Mouse (Mus musculus): ENCODE measurements around the gene Limk2. TPM values are rescaled to one million over a fixed set of nuclear protein-coding genes. Genes with fewer than 3 reads are reported as not detected.
A peak's percentile ranks its signal among the peaks of the same experiment; 100 is the strongest.

Limk2 gene
- polyA plus RNA-seq, 1 experiment from 2014 or later = 69.1 TPM

GRCm38 (mm10) chr11:3330991-3331750, 77.8 kb downstream of the Limk2 start:
- Histone ChIP-seq H3K4me1 (peaks cover 24% of the 10 kb centered on the region), H3K27me3 (no peaks in the 10 kb centered on the region), H3K9me3 (no peaks in the 10 kb centered on the region), H3K27ac (peak overlapping the region; percentile 75; the same call in 1 of the 2 replicates), H3K36me3 (no peaks in the 10 kb centered on the region), H3K4me3 (peak overlapping the region; percentile 43), H3K9ac (peak overlapping the region; percentile 46), H3K4me2 (replicated peaks) (peak overlapping the region; percentile 92)
- no peak for ATAC-seq (ENCODE audit: insufficient number of reproducible peaks, insufficient read depth, low FRiP score, low TSS enrichment)
- 2% methylated on average over 14 of the region's 14 CpGs for WGBS

- WGBS = under 1% methylated on average over 9 of the region's 9 CpGs
- Histone ChIP-seq H3K36me3 (no peaks in the 10 kb centered on the region), H3K4me2 (replicated peaks) (peak overlapping the region; percentile 92), H3K4me1 (peaks cover 24% of the 10 kb centered on the region), H3K9ac (peak overlapping the region; percentile 46), H3K9me3 (no peaks in the 10 kb centered on the region), H3K4me3 (peak overlapping the region; percentile 43), H3K27me3 (no peaks in the 10 kb centered on the region), H3K27ac (peak overlapping the region; percentile 75)
- ATAC-seq (ENCODE audit: insufficient number of reproducible peaks, insufficient read depth, low FRiP score, low TSS enrichment) = no peak
Measured at GRCm38 (mm10) chr11:3330566-3330965, 78.4 kb downstream of the Limk2 start.

- peak within 1 kb of the TSS; percentile 92 for H3K4me2 ChIP-seq (replicated peaks)
- no peaks in the 10 kb centered on the region for H3K36me3 ChIP-seq
- H3K4me1 ChIP-seq = peaks cover 22% of the 10 kb centered on the region
- no peaks in the 10 kb centered on the region for H3K9me3 ChIP-seq
- no peak for ATAC-seq (ENCODE audit: insufficient number of reproducible peaks, insufficient read depth, low FRiP score, low TSS enrichment)
- H3K9ac ChIP-seq = peak within 1 kb of the TSS; percentile 46
- H3K27me3 ChIP-seq = no peaks in the 10 kb centered on the region
- peak within 1 kb of the TSS; percentile 43 for H3K4me3 ChIP-seq
- peak within 1 kb of the TSS; percentile 75 for H3K27ac ChIP-seq
Measured at GRCm38 (mm10) chr11:3329891-3330451, 79.0 kb downstream of the Limk2 start, which contains the start of gene Pik3ip1. Gene Pik3ip1 (plus strand): TSS chr11:3330401.

- Histone ChIP-seq H3K4me3 (no peak overlapping the region), H3K9ac (no peak overlapping the region), H3K9me3 (no peaks in the 10 kb centered on the region), H3K27me3 (no peaks in the 10 kb centered on the region), H3K27ac (no peak overlapping the region), H3K36me3 (no peaks in the 10 kb centered on the region), H3K4me1 (peaks cover 20% of the 10 kb centered on the region), H3K4me2 (replicated peaks) (no peak overlapping the region)
- WGBS = 76% methylated on average over 11 of the region's 11 CpGs
- ATAC-seq (ENCODE audit: insufficient number of reproducible peaks, insufficient read depth, low FRiP score, low TSS enrichment) = no peak
Measured at GRCm38 (mm10) chr11:3328806-3329775, 79.9 kb downstream of the Limk2 start.

- no peak overlapping the region for H3K4me3 ChIP-seq
- H3K9me3 ChIP-seq = no peaks in the 10 kb centered on the region
- ATAC-seq (ENCODE audit: insufficient number of reproducible peaks, insufficient read depth, low FRiP score, low TSS enrichment) = no peak
Measured at GRCm38 (mm10) chr11:3328271-3328670, 80.7 kb downstream of the Limk2 start.

GRCm38 (mm10) chr11:3318286-3318685, 90.7 kb downstream of the Limk2 start:
- Histone ChIP-seq H3K9ac (no peak overlapping the region), H3K4me2 (replicated peaks) (no peak overlapping the region), H3K27me3 (no peaks in the 10 kb centered on the region), H3K9me3 (no peaks in the 10 kb centered on the region), H3K36me3 (0 out of 2 replicates have a peak, but pooled peaks cover 4% of the 10 kb centered on the region), H3K4me1 (no peaks in the 10 kb centered on the region), H3K4me3 (no peak overlapping the region), H3K27ac (no peak overlapping the region)
- WGBS = 90% methylated on average over 3 of the region's 3 CpGs
- no peak for ATAC-seq (ENCODE audit: insufficient number of reproducible peaks, insufficient read depth, low FRiP score, low TSS enrichment)

More at GRCm38 (mm10) chr11:3328271-3328670, 80.7 kb downstream of the Limk2 start:
- no peaks in the 10 kb centered on the region for H3K36me3 ChIP-seq
- no peak overlapping the region for H3K27ac ChIP-seq
- no peak overlapping the region for H3K4me2 ChIP-seq (replicated peaks)
- 77% methylated on average over 5 of the region's 5 CpGs for WGBS
- H3K27me3 ChIP-seq = no peaks in the 10 kb centered on the region
- no peak overlapping the region for H3K9ac ChIP-seq
- H3K4me1 ChIP-seq = peaks cover 20% of the 10 kb centered on the region

- Histone ChIP-seq H3K4me3 (no peak overlapping the region), H3K27ac (no peak overlapping the region), H3K4me1 (no peaks in the 10 kb centered on the region), H3K36me3 (peaks cover 36% of the 10 kb centered on the region), H3K9me3 (no peaks in the 10 kb centered on the region), H3K4me2 (replicated peaks) (no peak overlapping the region), H3K9ac (no peak overlapping the region), H3K27me3 (no peaks in the 10 kb centered on the region)
- 26% methylated on average over 2 of the region's 2 CpGs for WGBS
- ATAC-seq (ENCODE audit: insufficient number of reproducible peaks, insufficient read depth, low FRiP score, low TSS enrichment) = no peak
Measured at GRCm38 (mm10) chr11:3314148-3314547, 94.8 kb downstream of the Limk2 start.

GRCm38 (mm10) chr11:3313294-3313693, 95.7 kb downstream of the Limk2 start:
- no peak overlapping the region for H3K27ac ChIP-seq
- H3K9me3 ChIP-seq = no peaks in the 10 kb centered on the region
- no peaks in the 10 kb centered on the region for H3K27me3 ChIP-seq
- H3K9ac ChIP-seq = no peak overlapping the region
- H3K36me3 ChIP-seq = peaks cover 44% of the 10 kb centered on the region
- ATAC-seq (ENCODE audit: insufficient number of reproducible peaks, insufficient read depth, low FRiP score, low TSS enrichment) = no peak
- no peaks in the 10 kb centered on the region for H3K4me1 ChIP-seq
- no peak overlapping the region for H3K4me3 ChIP-seq
- WGBS = 89% methylated on average over 1 of the region's 1 CpGs
- no peak overlapping the region for H3K4me2 ChIP-seq (replicated peaks)

- H3K4me2 ChIP-seq (replicated peaks) = no peak overlapping the region
- H3K36me3 ChIP-seq = peaks cover 60% of the 10 kb centered on the region
- H3K27ac ChIP-seq = no peak overlapping the region
- no peaks in the 10 kb centered on the region for H3K9me3 ChIP-seq
- H3K27me3 ChIP-seq = no peaks in the 10 kb centered on the region
- H3K9ac ChIP-seq = no peak overlapping the region
- 84% methylated on average over 10 of the region's 10 CpGs for WGBS
- ATAC-seq (ENCODE audit: insufficient number of reproducible peaks, insufficient read depth, low FRiP score, low TSS enrichment) = no peak
- H3K4me1 ChIP-seq = no peaks in the 10 kb centered on the region
- H3K4me3 ChIP-seq = no peak overlapping the region
Measured at GRCm38 (mm10) chr11:3311586-3312347, 97.2 kb downstream of the Limk2 start.

GRCm38 (mm10) chr11:3310789-3311585, 98.0 kb downstream of the Limk2 start:
- no peak overlapping the region for H3K4me2 ChIP-seq (replicated peaks)
- no peaks in the 10 kb centered on the region for H3K4me1 ChIP-seq
- H3K36me3 ChIP-seq = peaks cover 67% of the 10 kb centered on the region
- H3K4me3 ChIP-seq = no peak overlapping the region
- H3K27me3 ChIP-seq = no peaks in the 10 kb centered on the region
- H3K27ac ChIP-seq = no peak overlapping the region
- 85% methylated on average over 10 of the region's 10 CpGs for WGBS
- no peak for ATAC-seq (ENCODE audit: insufficient number of reproducible peaks, insufficient read depth, low FRiP score, low TSS enrichment)
- H3K9me3 ChIP-seq = no peaks in the 10 kb centered on the region
- H3K9ac ChIP-seq = no peak overlapping the region
